Mouse (Mus musculus) midbrain, postnatal 0 days (tissue): ENCODE measurements around the gene Gm4491. TPM values are rescaled to one million over a fixed set of nuclear protein-coding genes. Genes with fewer than 3 reads are reported as not detected.

Experiments
- ATAC-seq: fragments of 200-750 bp; cut with Nextera tagmentation; 2 replicates; pipeline ENCODE4 v1.8.0; 2017; ENCODE audit warnings: moderate number of reproducible peaks, mild to moderate bottlenecking, moderate TSS enrichment, moderate library complexity; ENCODE audit not compliant: low FRiP score
- DNase-seq: peaks from one replicate; pipeline ENCODE4 v3.0.0-alpha.2; 2015; ENCODE audit warnings: low spot score
- H3K27ac ChIP-seq: fragments of 300-500 bp; sonication (generic); 2 replicates; pipeline ENCODE4 v1.5.1; 2014; ENCODE audit warnings: low read depth, mild to moderate bottlenecking, low read length, mixed read lengths
- H3K27me3 ChIP-seq: fragments of 300-500 bp; sonication (generic); 2 replicates; pipeline ENCODE4 v1.6.1; 2014; ENCODE audit warnings: low read length, control low read depth, mixed read lengths; ENCODE audit not compliant: insufficient read depth
- H3K36me3 ChIP-seq: fragments of 300-500 bp; sonication (generic); 2 replicates; pipeline ENCODE4 v1.6.1; 2014; ENCODE audit warnings: low read length, control low read depth, mixed read lengths; ENCODE audit not compliant: insufficient read depth
- H3K4me1 ChIP-seq: fragments of 300-500 bp; sonication (generic); 2 replicates; pipeline ENCODE4 v1.6.1; 2014; ENCODE audit warnings: mild to moderate bottlenecking, control low read depth, antibody characterized with exemption, low read length, mixed read lengths; ENCODE audit not compliant: insufficient read depth
- H3K4me2 ChIP-seq: fragments of 300-500 bp; sonication (generic); 2 replicates; pipeline ENCODE4 v1.6.1; 2014; ENCODE audit warnings: low read depth, mild to moderate bottlenecking, low read length, mixed read lengths; ENCODE audit not compliant: poor library complexity, severe bottlenecking
- H3K4me3 ChIP-seq: fragments of 300-500 bp; sonication (generic); 2 replicates; pipeline ENCODE4 v1.5.1; 2014; ENCODE audit warnings: low read depth, mild to moderate bottlenecking, low read length, moderate library complexity
- H3K9ac ChIP-seq: fragments of 300-500 bp; sonication (generic); replicated peaks from 2 replicates; pipeline ENCODE4 v1.6.1; 2014; ENCODE audit warnings: mild to moderate bottlenecking, low read length, moderate library complexity, mixed read lengths; ENCODE audit not compliant: poor library complexity, severe bottlenecking
- H3K9me3 ChIP-seq: fragments of 300-500 bp; sonication (generic); 2 replicates; pipeline ENCODE4 v1.6.1; 2016; ENCODE audit warnings: low read length, control low read depth
- CTCF ChIP-seq: IDR thresholded peaks from 2 replicates; pipeline ENCODE4 v1.5.1; 2016; ENCODE audit warnings: antibody characterized with exemption, mild to moderate bottlenecking
- WGBS: fragments of 180-500 bp; shearing (Covaris S2); extraction: QIAGEN DNeasy Blood & Tissue Kit; methylation state at CpG from one replicate; pipeline ENCODE4 v1.1.7; 2014; 5-methylcytosine and 5-hydroxymethylcytosine counted together
- polyA plus RNA-seq: library from polyadenylated mRNA; unstranded; fragments of >200 nt; fragmentation: Nextera tagmentation; extraction: Ambion mirVana; gene quantifications from 2 replicates; pipeline ENCODE4 v1.2.1, GENCODE M21; 2015
- total RNA-seq: library from RNA; depleted of rRNA; stranded (reverse); fragments of >200 nt; gene quantifications from 2 replicates; pipeline ENCODE4 v1.2.3, GENCODE M21; 2014

The Gm4491 gene
- total and polyA plus RNA-seq, 2 experiments from 2014 or later, result 0.23 TPM; not detected in 1

DNA sequence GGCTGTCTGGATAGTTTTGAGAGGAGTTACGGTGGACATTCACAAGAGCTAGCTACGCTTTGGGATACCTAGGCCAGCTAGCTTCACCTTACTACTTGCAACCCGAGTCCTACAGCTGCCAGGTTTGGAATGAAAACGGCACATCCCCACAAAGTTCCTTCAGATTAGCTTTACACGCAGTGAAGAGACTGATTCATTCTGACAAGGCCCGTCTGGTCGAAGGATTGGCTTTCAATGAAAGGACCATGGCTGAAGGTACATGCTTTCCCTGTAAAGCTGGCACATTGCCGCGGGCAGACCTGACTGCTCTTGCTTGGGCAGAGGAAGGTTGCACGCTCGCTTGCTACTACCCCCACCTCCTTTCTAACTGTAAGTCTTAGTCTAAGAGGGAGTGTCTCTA, 10.0 kb downstream of the Gm4491 start:
- Histone ChIP-seq H3K36me3 (no peaks in the 10 kb centered on the region), H3K4me3 (no peak overlapping the region), H3K27ac (no peak overlapping the region), H3K4me1 (no peaks in the 10 kb centered on the region), H3K4me2 (no peak overlapping the region), H3K27me3 (peaks cover 49% of the 10 kb centered on the region), H3K9me3 (no peaks in the 10 kb centered on the region), H3K9ac (no peak overlapping the region)
- TF ChIP-seq CTCF, result no peak
- WGBS, result 41% methylated on average over 11 of the region's 11 CpGs
- ATAC-seq (no peak), DNase-seq (no peak)

DNA sequence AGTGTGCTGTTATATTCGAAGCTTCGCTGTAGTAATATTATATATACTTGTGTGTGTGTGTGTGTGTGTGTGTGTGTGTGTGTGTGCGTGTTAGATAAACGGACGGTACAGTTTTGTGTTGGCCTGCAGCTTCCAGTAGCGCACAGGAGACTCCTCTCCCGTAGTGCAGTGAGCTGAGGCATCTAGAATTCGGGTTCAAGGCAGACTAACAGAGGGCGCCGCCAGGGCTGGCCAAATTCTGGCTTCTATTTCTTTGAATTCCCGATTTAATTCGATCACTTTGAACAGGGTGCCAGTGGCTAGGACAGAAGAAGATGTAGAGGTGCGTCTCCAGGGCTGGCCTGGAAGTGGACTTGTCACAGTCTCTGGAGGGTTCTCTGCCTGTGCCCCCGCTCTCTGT, 10.6 kb downstream of the Gm4491 start:
- H3K36me3 ChIP-seq, result no peaks in the 10 kb centered on the region
- peak overlapping the region; percentile 50 for H3K4me3 ChIP-seq
- DNase-seq (no peak), ATAC-seq (no peak)
- peak overlapping the region; percentile 100 for H3K4me2 ChIP-seq
- H3K4me1 ChIP-seq, result no peaks in the 10 kb centered on the region
- no peak for TF ChIP-seq CTCF
- H3K9me3 ChIP-seq, result no peaks in the 10 kb centered on the region
- H3K27me3 ChIP-seq, result peaks cover 49% of the 10 kb centered on the region
- H3K9ac ChIP-seq, result no peak overlapping the region
- no peak overlapping the region for H3K27ac ChIP-seq
- WGBS, result 13% methylated on average over 14 of the region's 14 CpGs

DNA sequence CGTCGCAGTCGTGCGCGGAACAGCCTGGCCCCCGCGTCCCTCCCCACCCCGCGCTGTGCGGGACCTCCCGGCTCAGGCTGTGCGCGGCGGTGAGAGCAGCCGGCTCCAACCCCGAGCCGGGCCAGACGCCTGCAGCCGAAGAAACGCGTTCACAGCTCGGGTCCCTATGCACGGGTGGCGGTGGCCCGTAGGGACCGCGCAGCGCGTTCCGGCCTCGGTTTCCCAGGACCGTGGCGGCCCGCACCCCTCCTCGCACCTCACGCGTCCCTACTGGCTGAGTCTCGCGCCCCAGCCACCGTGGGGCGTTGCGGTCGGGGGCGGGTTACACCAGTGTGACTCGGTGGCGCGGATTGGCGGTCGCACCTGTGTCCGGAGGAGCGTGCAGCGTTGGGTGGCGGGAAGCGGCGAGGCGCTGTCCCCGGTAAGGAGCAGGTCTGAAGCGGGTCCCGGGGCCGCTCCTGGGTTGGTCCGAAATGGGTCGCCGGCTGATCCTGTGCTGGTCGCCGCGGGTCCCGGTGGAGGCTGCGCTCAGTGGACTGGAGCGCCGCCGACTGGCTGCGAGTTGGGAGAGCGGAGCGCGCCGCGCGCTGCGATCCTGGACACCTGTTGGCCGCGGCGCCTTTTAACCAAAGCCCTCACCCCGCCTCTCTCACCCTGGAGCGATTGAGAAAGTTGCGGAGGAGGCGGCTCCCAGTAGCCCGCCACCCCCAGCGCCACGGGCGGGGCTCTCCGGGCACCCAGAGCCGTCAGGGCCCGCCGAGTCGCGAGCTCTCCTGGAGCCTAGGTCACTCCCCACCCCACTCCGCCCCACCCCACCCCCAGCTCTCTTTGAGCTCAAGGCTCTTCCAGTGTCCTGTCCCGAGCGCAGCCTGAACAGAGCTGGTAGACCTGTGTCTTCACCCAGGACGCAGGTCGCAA, 11.3 kb downstream of the Gm4491 start, which contains the start of gene Gjb2:
Gjb2 (minus strand) TSS at position 597 of the 918 bp plus-strand sequence.
- peak; percentile 38 for TF ChIP-seq CTCF
- under 1% methylated on average over 92 of the region's 101 CpGs for WGBS
- Histone ChIP-seq H3K4me3 (peak within 1 kb of the TSS; percentile 50), H3K27ac (no peak within 1 kb of the TSS), H3K36me3 (no peaks in the 10 kb centered on the region), H3K4me2 (peak within 1 kb of the TSS; percentile 100), H3K9ac (peak within 1 kb of the TSS; percentile 48), H3K4me1 (no peaks in the 10 kb centered on the region), H3K9me3 (no peaks in the 10 kb centered on the region), H3K27me3 (peaks cover 49% of the 10 kb centered on the region)
- peak; percentile 28 for DNase-seq
- peak; percentile 74 for ATAC-seq

DNA sequence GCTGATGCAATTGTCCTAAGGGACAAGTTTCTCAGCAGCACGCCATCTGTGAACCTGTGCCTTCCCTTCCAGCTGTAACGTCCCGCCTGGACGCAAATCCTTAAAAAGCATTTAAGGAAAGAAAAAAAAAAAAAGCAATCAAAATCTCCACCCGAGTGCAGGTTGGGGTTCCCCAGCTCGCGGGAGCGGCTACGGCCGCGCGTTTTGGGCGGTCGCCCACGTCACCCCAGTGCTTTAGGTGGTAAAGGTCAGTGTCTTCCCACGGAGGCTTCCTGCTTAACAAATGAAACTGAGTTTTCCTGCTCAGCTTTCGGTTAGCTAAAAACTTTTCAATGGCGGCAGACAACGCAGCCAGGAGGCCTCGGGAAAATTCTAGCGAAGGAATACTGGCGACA, 12.0 kb downstream of the Gm4491 start:
- WGBS, result 1% methylated on average over 22 of the region's 22 CpGs
- no peak for DNase-seq
- H3K36me3 ChIP-seq, result no peaks in the 10 kb centered on the region
- TF ChIP-seq CTCF, result no peak
- peak overlapping the region; percentile 48 for H3K9ac ChIP-seq
- peak overlapping the region; percentile 50 for H3K4me3 ChIP-seq
- peaks cover 49% of the 10 kb centered on the region for H3K27me3 ChIP-seq
- ATAC-seq, result no peak
- no peaks in the 10 kb centered on the region for H3K4me1 ChIP-seq
- peak overlapping the region; percentile 100 for H3K4me2 ChIP-seq
- no peak overlapping the region for H3K27ac ChIP-seq
- H3K9me3 ChIP-seq, result no peaks in the 10 kb centered on the region

DNA sequence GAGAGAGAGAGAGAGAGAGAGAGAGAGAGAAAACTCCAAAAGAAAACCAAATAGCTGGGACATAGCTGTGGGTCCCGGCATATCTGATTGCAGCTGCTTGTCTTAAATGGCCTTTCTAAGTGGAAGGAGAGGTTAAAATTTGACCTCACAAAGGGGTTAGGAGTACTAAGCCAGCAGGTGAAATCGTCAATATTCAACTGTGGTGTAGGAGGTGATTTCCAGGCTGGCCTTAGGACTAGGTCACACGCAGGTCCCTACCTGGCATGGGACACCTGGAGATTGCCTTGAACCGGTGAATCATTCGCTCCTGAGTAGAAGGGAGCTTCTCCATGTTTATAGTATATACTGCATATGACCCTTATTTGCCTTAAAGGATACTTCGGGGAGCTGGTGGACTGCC, 12.6 kb downstream of the Gm4491 start:
- Histone ChIP-seq H3K9me3 (no peaks in the 10 kb centered on the region), H3K4me3 (peak overlapping the region; percentile 50; the same call in 1 of the 2 replicates), H3K4me2 (no peak overlapping the region), H3K4me1 (no peaks in the 10 kb centered on the region), H3K9ac (no peak overlapping the region), H3K27me3 (peaks cover 49% of the 10 kb centered on the region), H3K36me3 (no peaks in the 10 kb centered on the region), H3K27ac (no peak overlapping the region)
- ATAC-seq, result no peak
- TF ChIP-seq CTCF, result no peak
- 62% methylated on average over 6 of the region's 6 CpGs for WGBS
- no peak for DNase-seq

DNA sequence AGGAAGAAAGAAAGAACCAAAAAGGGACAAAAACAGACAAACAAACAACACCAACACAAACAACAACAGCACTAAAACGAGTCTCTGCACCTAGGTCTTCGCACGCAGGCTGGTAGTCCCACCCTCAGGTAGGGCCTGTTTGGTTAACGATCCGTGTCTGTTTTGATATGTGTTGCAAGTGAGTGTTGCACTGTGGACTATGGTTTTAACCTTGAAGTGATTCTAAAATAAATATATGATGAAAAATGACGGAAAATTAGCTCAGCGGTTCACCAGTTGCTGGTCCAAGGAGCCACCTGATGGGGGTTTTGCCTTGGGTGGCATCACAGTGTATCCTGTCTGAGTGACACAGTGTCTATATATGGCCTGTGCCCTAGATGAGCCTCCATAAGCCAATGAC, 14.1 kb downstream of the Gm4491 start:
- TF ChIP-seq CTCF, result no peak
- H3K27ac ChIP-seq, result no peak overlapping the region
- DNase-seq, result no peak
- H3K27me3 ChIP-seq, result peaks cover 42% of the 10 kb centered on the region
- no peak overlapping the region for H3K4me3 ChIP-seq
- H3K4me1 ChIP-seq, result no peaks in the 10 kb centered on the region
- ATAC-seq, result no peak
- WGBS, result 90% methylated on average over 7 of the region's 7 CpGs
- H3K9me3 ChIP-seq, result no peaks in the 10 kb centered on the region
- H3K4me2 ChIP-seq, result no peak overlapping the region
- H3K9ac ChIP-seq, result no peak overlapping the region
- no peaks in the 10 kb centered on the region for H3K36me3 ChIP-seq
